Mouse (Mus musculus): ENCODE results near the gene Ly6g6e. TPM values are rescaled to one million over a fixed set of nuclear protein-coding genes. Genes with fewer than 3 reads are reported as not detected.

The Ly6g6e gene
- polyA plus RNA-seq (2014; fragmentation: Illumina TruSeq; extraction: RNeasy Lipid Tissue Mini Kit (QIAGEN cat#74804)) = not detected

GRCm38 (mm10) chr17:35076507-35077176 lies at the start of gene Ly6g6e:
TSS of gene Ly6g6e (plus strand) at chr17:35076902.

DNA sequence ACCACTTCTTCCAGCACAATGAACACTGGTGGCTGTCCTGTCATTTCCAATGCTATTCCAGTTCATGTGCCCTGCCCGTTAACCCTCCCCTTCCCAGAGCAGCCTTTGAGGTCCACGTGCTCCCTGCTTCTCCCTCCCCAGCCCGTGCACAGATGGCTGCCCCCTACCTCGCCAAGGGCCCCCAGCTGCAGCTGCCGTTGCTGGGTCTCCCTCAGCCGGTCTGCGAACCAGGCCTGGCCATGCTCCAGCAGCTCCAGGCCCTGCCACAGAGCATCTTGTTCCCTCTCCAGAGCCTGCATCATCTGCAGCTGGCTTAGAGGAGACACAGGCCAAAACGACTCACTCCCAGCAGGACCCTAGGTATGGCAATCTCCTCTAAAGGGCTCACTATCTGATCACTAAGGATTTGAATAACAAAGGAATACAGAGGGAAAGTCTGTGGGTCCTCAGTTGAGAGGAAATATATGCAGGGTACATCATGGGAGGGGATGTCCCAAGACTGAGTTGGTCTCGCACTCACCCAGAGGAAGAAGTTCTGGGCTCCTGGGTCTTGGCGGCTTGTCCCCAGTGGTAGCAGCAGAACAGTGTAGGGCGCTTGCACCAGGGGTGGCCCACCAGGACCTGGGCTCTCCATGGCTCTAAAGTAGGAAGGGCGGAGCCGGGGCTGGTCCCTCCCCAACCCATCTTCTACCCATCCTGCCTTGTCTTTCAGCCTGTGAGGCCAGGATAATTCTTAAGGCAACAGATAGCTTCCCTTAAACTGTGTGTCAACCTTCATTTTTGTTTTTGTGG lies 49.2 kb upstream of the Ly6g6e start, which contains the start of gene Sapcd1:
TSS of gene Sapcd1 (minus strand) at position 740 of the 792 bp plus-strand sequence.

DNA sequence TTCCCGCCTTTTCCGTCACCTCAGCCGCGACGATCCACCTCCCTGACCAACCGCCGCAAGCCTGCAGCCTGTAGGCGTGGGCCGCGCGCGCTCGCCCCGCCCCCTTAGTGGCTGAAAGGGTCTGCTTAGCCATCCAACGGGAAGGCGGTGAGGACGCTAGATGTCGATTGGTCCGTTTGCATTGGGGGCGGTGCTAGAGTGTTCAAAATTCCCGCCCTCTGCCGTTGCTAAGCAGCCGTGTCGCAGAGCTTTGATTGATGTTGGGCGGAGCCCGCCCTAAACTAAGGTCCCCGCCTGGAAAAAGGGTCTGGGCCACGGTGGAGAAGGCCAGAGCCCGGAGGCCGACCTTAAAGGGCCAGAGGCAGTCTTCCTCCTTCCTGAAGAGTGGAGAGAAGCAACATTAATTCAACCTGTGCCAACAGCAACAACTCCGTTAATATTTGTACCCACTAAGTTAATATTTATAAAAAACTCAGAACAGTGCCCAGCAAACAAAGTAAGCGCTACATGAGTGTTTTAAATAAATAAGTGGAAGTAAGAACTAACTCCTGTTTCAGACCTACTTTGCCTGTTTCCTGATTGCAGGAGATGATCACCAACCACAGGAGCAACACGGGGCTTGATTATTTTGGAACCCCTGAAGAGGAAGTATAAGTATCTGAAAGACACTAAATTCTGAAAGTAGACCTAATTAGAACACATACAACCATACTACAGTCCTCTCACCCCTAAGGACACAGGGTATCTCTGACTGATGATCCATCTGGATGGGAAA lies 29.8 kb upstream of the Ly6g6e start, which contains the start of gene Msh5:
TSS of gene Msh5 (minus strand) at position 65 of the 775 bp plus-strand sequence.

GRCm38 (mm10) chr17:35049561-35050016 lies 27.1 kb upstream of the Ly6g6e start, which contains the start of gene Clic1:
TSS of gene Clic1 (plus strand) at chr17:35049966.

GRCm38 (mm10) chr17:35058911-35059892 lies 17.5 kb upstream of the Ly6g6e start, which contains the start of gene Ddah2:
TSS of gene Ddah2 (plus strand) at chr17:35059035.

GRCm38 (mm10) chr17:35064951-35065947 lies 11.5 kb upstream of the Ly6g6e start, which contains the start of gene Ly6g6c:
TSS of gene Ly6g6c (plus strand) at chr17:35065388.

GRCm38 (mm10) chr17:35066084-35066483 lies 10.6 kb upstream of the Ly6g6e start, which contains the start of gene Mpig6b:
TSS of gene Mpig6b (minus strand) at chr17:35066184.

DNA sequence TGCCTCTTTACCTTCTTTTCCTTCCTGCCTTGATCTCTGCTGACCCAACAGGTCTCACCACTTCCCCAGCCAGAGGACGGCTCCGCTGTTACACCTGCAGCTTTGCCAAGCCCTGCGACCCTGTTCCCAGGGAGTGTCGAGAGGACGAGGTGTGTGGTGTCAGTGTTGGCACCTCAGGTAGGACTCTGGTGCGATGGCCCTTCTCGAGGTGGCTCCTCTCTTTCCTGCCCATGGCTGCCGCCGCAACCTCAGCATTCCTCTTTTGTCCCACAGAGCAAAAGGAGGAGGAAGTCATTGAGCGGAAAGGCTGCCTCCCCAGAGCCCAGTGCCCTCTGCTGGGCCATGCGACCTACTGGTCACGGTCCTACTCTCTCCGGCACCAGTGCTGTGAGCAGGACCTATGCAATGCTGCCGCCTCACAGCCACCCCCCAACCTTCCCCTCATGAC lies 1.1 kb downstream of the Ly6g6e start, which contains the start of gene Ly6g6d:
TSS of gene Ly6g6d (minus strand) at position 280 of the 448 bp plus-strand sequence.

GRCm38 (mm10) chr17:35085208-35085865 lies 8.6 kb downstream of the Ly6g6e start, which contains the start of gene Ly6g6f:
TSS of gene Ly6g6f (minus strand) at chr17:35085610.

GRCm38 (mm10) chr17:35088825-35089644 lies 12.3 kb downstream of the Ly6g6e start, which contains the start of gene Abhd16a:
TSS of gene Abhd16a (plus strand) at chr17:35089263.

GRCm38 (mm10) chr17:35108097-35108496 lies 31.4 kb downstream of the Ly6g6e start, which contains the start of gene Ly6g5c:
TSS of gene Ly6g5c (plus strand) at chr17:35108279.

GRCm38 (mm10) chr17:35115046-35116019 lies 38.6 kb downstream of the Ly6g6e start, which contains the start of gene Ly6g5b:
TSS of gene Ly6g5b (minus strand) at chr17:35115428.

GRCm38 (mm10) chr17:35121143-35121799 lies 44.6 kb downstream of the Ly6g6e start, which contains the start of gene Gpank1:
TSS of gene Gpank1 (plus strand) at chr17:35121455.

GRCm38 (mm10) chr17:35121871-35122303 lies 45.2 kb downstream of the Ly6g6e start, which contains the start of gene Csnk2b:
TSS of gene Csnk2b (minus strand) at chr17:35122053.

GRCm38 (mm10) chr17:35126206-35126611 lies 49.5 kb downstream of the Ly6g6e start, which contains the start of gene D17H6S53E:
TSS of gene D17H6S53E (plus strand) at chr17:35126373.

